Mouse (Mus musculus): ENCODE data around the gene Tgoln1.

DNA sequence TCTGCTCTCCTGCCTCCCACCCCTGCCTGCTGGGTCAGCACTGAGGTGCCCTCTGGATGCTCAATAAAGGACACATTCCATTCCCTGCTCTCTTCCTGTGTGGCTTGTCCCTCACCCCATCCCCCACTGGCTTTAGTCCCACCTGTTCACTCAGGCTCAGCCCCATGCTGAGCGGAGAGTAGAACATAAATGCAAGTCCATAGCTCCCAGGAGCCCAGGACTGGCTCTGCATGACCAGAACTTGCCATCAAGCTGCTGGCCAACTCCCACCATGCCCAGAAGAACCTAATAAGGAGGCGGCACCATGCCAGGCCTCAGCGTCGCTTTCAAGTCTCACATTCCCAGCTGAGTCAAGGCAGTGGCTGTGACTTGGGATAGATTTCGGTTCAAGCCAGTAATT lies 53.9 kb downstream of the Tgoln1 start:
- TF ChIP-seq SIN3A (IDR thresholded peaks at IDR 0.05; ENCODE audit: low read length) (no peak), CTCF (conservative IDR thresholded peaks at IDR 0.05 in 1 of 2, IDR thresholded peaks at IDR 0.05 in 1 of 2; ENCODE audit: low read depth in 2 of 2, low read length in 2 of 2) (no peak)

Data from CH12.LX (cell line).